Mouse (Mus musculus): Measurements from ENCODE around the gene Dtnbp1. TPM values are rescaled to one million over a fixed set of nuclear protein-coding genes. Genes with fewer than 3 reads are reported as not detected.

Gene Dtnbp1
- polyA plus RNA-seq (2014; fragmentation: Nextera tagmentation; extraction: Ambion mirVana): 41.5 and 42.3 TPM in 2 replicates

GRCm38 (mm10) chr13:45001911-45002615 lies at the start of gene Dtnbp1:
Dtnbp1 (minus strand) TSS chr13:45002147.
- WGBS: under 1% methylated on average over 66 of the region's 68 CpGs

GRCm38 (mm10) chr13:45049261-45050020 lies 47.5 kb upstream of the Dtnbp1 start:
- Histone ChIP-seq H3K4me1 (replicated peaks; ENCODE audit: control insufficient read depth, insufficient read depth, low read length) (no peaks in the 10 kb centered on the region), H3K36me3 (ENCODE audit: control insufficient read depth, insufficient read depth, low read length) (no peaks in the 10 kb centered on the region), H3K9ac (ENCODE audit: low read depth, low read length) (no peak overlapping the region), H3K4me2 (no peak overlapping the region), H3K27ac (ENCODE audit: low read depth, low read length) (no peak overlapping the region), H3K9me3 (ENCODE audit: control insufficient read depth, low read length) (no peaks in the 10 kb centered on the region), H3K4me3 (ENCODE audit: low read depth, low read length) (no peak overlapping the region), H3K27me3 (replicated peaks; ENCODE audit: control insufficient read depth, insufficient read depth, low read length) (no peaks in the 10 kb centered on the region; the same call in 1 of the 2 replicates)
- 77% methylated on average over 7 of the region's 7 CpGs for WGBS
- no peak for ATAC-seq (replicated peaks; ENCODE audit: low FRiP score)
- no peak for DNase-seq (ENCODE audit: low spot score)

More at GRCm38 (mm10) chr13:45001911-45002615, at the start of gene Dtnbp1:
- H3K4me3 ChIP-seq (ENCODE audit: low read depth, low read length): peak within 1 kb of the TSS; percentile 81
- H3K27me3 ChIP-seq (replicated peaks; ENCODE audit: control insufficient read depth, insufficient read depth, low read length): no peaks in the 10 kb centered on the region
- peak; percentile 90 for ATAC-seq (replicated peaks; ENCODE audit: low FRiP score)
- peak within 1 kb of the TSS; percentile 33; the same call in 1 of the 2 replicates for H3K27ac ChIP-seq (ENCODE audit: low read depth, low read length)
- no peaks in the 10 kb centered on the region for H3K9me3 ChIP-seq (ENCODE audit: control insufficient read depth, low read length)
- peak; percentile 76 for DNase-seq (ENCODE audit: low spot score)
- peak within 1 kb of the TSS; percentile 85 for H3K4me2 ChIP-seq
- peak within 1 kb of the TSS; percentile 80 for H3K9ac ChIP-seq (ENCODE audit: low read depth, low read length)
- H3K36me3 ChIP-seq (ENCODE audit: control insufficient read depth, insufficient read depth, low read length): no peaks in the 10 kb centered on the region
- peaks cover 3% of the 10 kb centered on the region; the same call in 1 of the 2 replicates for H3K4me1 ChIP-seq (replicated peaks; ENCODE audit: control insufficient read depth, insufficient read depth, low read length)

GRCm38 (mm10) chr13:45043466-45043865 lies 41.5 kb upstream of the Dtnbp1 start:
- Histone ChIP-seq H3K27ac (ENCODE audit: low read depth, low read length) (no peak overlapping the region), H3K36me3 (ENCODE audit: control insufficient read depth, insufficient read depth, low read length) (no peaks in the 10 kb centered on the region), H3K27me3 (replicated peaks; ENCODE audit: control insufficient read depth, insufficient read depth, low read length) (no peaks in the 10 kb centered on the region), H3K9me3 (ENCODE audit: control insufficient read depth, low read length) (no peaks in the 10 kb centered on the region), H3K4me1 (replicated peaks; ENCODE audit: control insufficient read depth, insufficient read depth, low read length) (no peaks in the 10 kb centered on the region), H3K4me3 (ENCODE audit: low read depth, low read length) (no peak overlapping the region), H3K9ac (ENCODE audit: low read depth, low read length) (no peak overlapping the region), H3K4me2 (no peak overlapping the region)
- 78% methylated on average over 3 of the region's 3 CpGs for WGBS
- no peak for DNase-seq (ENCODE audit: low spot score)
- no peak for ATAC-seq (replicated peaks; ENCODE audit: low FRiP score)

GRCm38 (mm10) chr13:45040741-45041140 lies 38.8 kb upstream of the Dtnbp1 start:
- ATAC-seq (replicated peaks; ENCODE audit: low FRiP score) (no peak), DNase-seq (ENCODE audit: low spot score) (no peak)
- Histone ChIP-seq H3K27ac (ENCODE audit: low read depth, low read length) (no peak overlapping the region), H3K4me2 (no peak overlapping the region), H3K4me3 (ENCODE audit: low read depth, low read length) (no peak overlapping the region), H3K27me3 (replicated peaks; ENCODE audit: control insufficient read depth, insufficient read depth, low read length) (no peaks in the 10 kb centered on the region), H3K36me3 (ENCODE audit: control insufficient read depth, insufficient read depth, low read length) (no peaks in the 10 kb centered on the region), H3K9me3 (ENCODE audit: control insufficient read depth, low read length) (no peaks in the 10 kb centered on the region), H3K9ac (ENCODE audit: low read depth, low read length) (no peak overlapping the region), H3K4me1 (replicated peaks; ENCODE audit: control insufficient read depth, insufficient read depth, low read length) (no peaks in the 10 kb centered on the region)
- 80% methylated on average over 7 of the region's 7 CpGs for WGBS

GRCm38 (mm10) chr13:45040195-45040594 lies 38.2 kb upstream of the Dtnbp1 start:
- Histone ChIP-seq H3K4me2 (no peak overlapping the region), H3K9ac (ENCODE audit: low read depth, low read length) (no peak overlapping the region), H3K4me3 (ENCODE audit: low read depth, low read length) (no peak overlapping the region), H3K9me3 (ENCODE audit: control insufficient read depth, low read length) (no peaks in the 10 kb centered on the region), H3K4me1 (replicated peaks; ENCODE audit: control insufficient read depth, insufficient read depth, low read length) (no peaks in the 10 kb centered on the region), H3K27ac (ENCODE audit: low read depth, low read length) (no peak overlapping the region), H3K36me3 (ENCODE audit: control insufficient read depth, insufficient read depth, low read length) (no peaks in the 10 kb centered on the region), H3K27me3 (replicated peaks; ENCODE audit: control insufficient read depth, insufficient read depth, low read length) (no peaks in the 10 kb centered on the region)
- DNase-seq (ENCODE audit: low spot score) (no peak), ATAC-seq (replicated peaks; ENCODE audit: low FRiP score) (no peak)
- 47% methylated on average over 4 of the region's 4 CpGs for WGBS

- Histone ChIP-seq H3K27ac (ENCODE audit: low read depth, low read length) (no peak overlapping the region), H3K4me2 (no peak overlapping the region), H3K9me3 (ENCODE audit: control insufficient read depth, low read length) (no peaks in the 10 kb centered on the region), H3K27me3 (replicated peaks; ENCODE audit: control insufficient read depth, insufficient read depth, low read length) (no peaks in the 10 kb centered on the region; the same call in 1 of the 2 replicates), H3K4me3 (ENCODE audit: low read depth, low read length) (no peak overlapping the region), H3K4me1 (replicated peaks; ENCODE audit: control insufficient read depth, insufficient read depth, low read length) (peaks cover 7% of the 10 kb centered on the region), H3K9ac (ENCODE audit: low read depth, low read length) (no peak overlapping the region), H3K36me3 (ENCODE audit: control insufficient read depth, insufficient read depth, low read length) (no peaks in the 10 kb centered on the region)
- ATAC-seq (replicated peaks; ENCODE audit: low FRiP score) (no peak), DNase-seq (ENCODE audit: low spot score) (no peak)
- 76% methylated on average over 4 of the region's 4 CpGs for WGBS
Measured at GRCm38 (mm10) chr13:45036417-45036816, 34.5 kb upstream of the Dtnbp1 start.

- Histone ChIP-seq H3K9ac (ENCODE audit: low read depth, low read length) (no peak overlapping the region), H3K27ac (ENCODE audit: low read depth, low read length) (no peak overlapping the region), H3K36me3 (ENCODE audit: control insufficient read depth, insufficient read depth, low read length) (no peaks in the 10 kb centered on the region), H3K9me3 (ENCODE audit: control insufficient read depth, low read length) (no peaks in the 10 kb centered on the region), H3K27me3 (replicated peaks; ENCODE audit: control insufficient read depth, insufficient read depth, low read length) (no peaks in the 10 kb centered on the region; the same call in 1 of the 2 replicates), H3K4me2 (no peak overlapping the region), H3K4me3 (ENCODE audit: low read depth, low read length) (no peak overlapping the region), H3K4me1 (replicated peaks; ENCODE audit: control insufficient read depth, insufficient read depth, low read length) (peaks cover 7% of the 10 kb centered on the region)
- ATAC-seq (replicated peaks; ENCODE audit: low FRiP score) (no peak), DNase-seq (ENCODE audit: low spot score) (no peak)
- WGBS: 73% methylated on average over 7 of the region's 7 CpGs
Measured at GRCm38 (mm10) chr13:45034759-45035158, 32.8 kb upstream of the Dtnbp1 start.

GRCm38 (mm10) chr13:45033360-45033759 lies 31.4 kb upstream of the Dtnbp1 start:
- Histone ChIP-seq H3K9ac (ENCODE audit: low read depth, low read length) (no peak overlapping the region), H3K9me3 (ENCODE audit: control insufficient read depth, low read length) (no peaks in the 10 kb centered on the region), H3K27ac (ENCODE audit: low read depth, low read length) (no peak overlapping the region), H3K4me1 (replicated peaks; ENCODE audit: control insufficient read depth, insufficient read depth, low read length) (peaks cover 7% of the 10 kb centered on the region), H3K4me3 (ENCODE audit: low read depth, low read length) (no peak overlapping the region), H3K4me2 (no peak overlapping the region), H3K27me3 (replicated peaks; ENCODE audit: control insufficient read depth, insufficient read depth, low read length) (no peaks in the 10 kb centered on the region; the same call in 1 of the 2 replicates), H3K36me3 (ENCODE audit: control insufficient read depth, insufficient read depth, low read length) (no peaks in the 10 kb centered on the region)
- DNase-seq (ENCODE audit: low spot score) (no peak), ATAC-seq (replicated peaks; ENCODE audit: low FRiP score) (no peak)
- 90% methylated on average over 10 of the region's 10 CpGs for WGBS

All from liver, embryonic 11.5 days (tissue).